Mouse (Mus musculus): ENCODE data around the gene Tubgcp3.
"Not testable (repeated sequence)": the region's sequence is repeated elsewhere in the genome, so short reads cannot be mapped to it uniquely, and the experiment has no call there.

Tubgcp3 gene

GRCm38 (mm10) chr8:12672056-12672881 is at the start of gene Tubgcp3:
Gene Tubgcp3, minus strand, starts transcription at chr8:12672248.
- DNase-seq (ENCODE audit: low spot score in 2 of 2): peak; percentile 76 to 87

GRCm38 (mm10) chr8:12719091-12719490 is 47.0 kb upstream of the Tubgcp3 start:
- DNase-seq (ENCODE audit: low spot score in 2 of 2): no peak

GRCm38 (mm10) chr8:12715861-12716585 is 44.0 kb upstream of the Tubgcp3 start:
- no peak for DNase-seq (ENCODE audit: low spot score in 2 of 2)

- DNase-seq (ENCODE audit: low spot score in 2 of 2): no peak
Measured at GRCm38 (mm10) chr8:12711623-12712022, 39.6 kb upstream of the Tubgcp3 start.

GRCm38 (mm10) chr8:12703597-12703996 is 31.5 kb upstream of the Tubgcp3 start:
- no peak for DNase-seq (ENCODE audit: low spot score in 2 of 2)

- no peak for DNase-seq (ENCODE audit: low spot score in 2 of 2)
Measured at GRCm38 (mm10) chr8:12702290-12702689, 30.2 kb upstream of the Tubgcp3 start.

- no peak for DNase-seq (ENCODE audit: low spot score in 2 of 2)
Measured at GRCm38 (mm10) chr8:12698660-12699277, 26.7 kb upstream of the Tubgcp3 start.

GRCm38 (mm10) chr8:12688851-12689250 is 16.8 kb upstream of the Tubgcp3 start:
- no peak for DNase-seq (ENCODE audit: low spot score in 2 of 2)

GRCm38 (mm10) chr8:12677529-12677928 is 5.5 kb upstream of the Tubgcp3 start:
- DNase-seq (ENCODE audit: low spot score in 2 of 2): peak; percentile 53 to 76

GRCm38 (mm10) chr8:12671473-12672055 is 484 bp downstream of the Tubgcp3 start:
- peak; percentile 15 to 17 for DNase-seq (ENCODE audit: low spot score in 2 of 2)

GRCm38 (mm10) chr8:12670965-12671364 is 1.1 kb downstream of the Tubgcp3 start:
- no peak for DNase-seq (ENCODE audit: low spot score in 2 of 2)

GRCm38 (mm10) chr8:12668832-12669231 is 3.2 kb downstream of the Tubgcp3 start:
- DNase-seq (ENCODE audit: low spot score in 2 of 2): peak; percentile 32 to 44

- not testable (repeated sequence) for DNase-seq (ENCODE audit: low spot score in 2 of 2)
Measured at GRCm38 (mm10) chr8:12666530-12666929, 5.5 kb downstream of the Tubgcp3 start.

- DNase-seq (ENCODE audit: low spot score in 2 of 2): no peak
Measured at GRCm38 (mm10) chr8:12663105-12663456, 9.0 kb downstream of the Tubgcp3 start.

GRCm38 (mm10) chr8:12662375-12663104 is 9.5 kb downstream of the Tubgcp3 start:
- no peak for DNase-seq (ENCODE audit: low spot score in 2 of 2)

- DNase-seq (ENCODE audit: low spot score in 2 of 2): no peak
Measured at GRCm38 (mm10) chr8:12657411-12657810, 14.6 kb downstream of the Tubgcp3 start.

- DNase-seq (ENCODE audit: low spot score in 2 of 2): no peak
Measured at GRCm38 (mm10) chr8:12651246-12651645, 20.8 kb downstream of the Tubgcp3 start.

GRCm38 (mm10) chr8:12650495-12650894 is 21.6 kb downstream of the Tubgcp3 start:
- no peak for DNase-seq (ENCODE audit: low spot score in 2 of 2)

GRCm38 (mm10) chr8:12648951-12649350 is 23.1 kb downstream of the Tubgcp3 start:
- DNase-seq (ENCODE audit: low spot score in 2 of 2): no peak

- no peak for DNase-seq (ENCODE audit: low spot score in 2 of 2)
Measured at GRCm38 (mm10) chr8:12646536-12646935, 25.5 kb downstream of the Tubgcp3 start.

GRCm38 (mm10) chr8:12644894-12645293 is 27.2 kb downstream of the Tubgcp3 start:
- no peak for DNase-seq (ENCODE audit: low spot score in 2 of 2)
